Comparison of ENCODE assay signal across 8 mouse cellular contexts in the genomic region with DNA sequence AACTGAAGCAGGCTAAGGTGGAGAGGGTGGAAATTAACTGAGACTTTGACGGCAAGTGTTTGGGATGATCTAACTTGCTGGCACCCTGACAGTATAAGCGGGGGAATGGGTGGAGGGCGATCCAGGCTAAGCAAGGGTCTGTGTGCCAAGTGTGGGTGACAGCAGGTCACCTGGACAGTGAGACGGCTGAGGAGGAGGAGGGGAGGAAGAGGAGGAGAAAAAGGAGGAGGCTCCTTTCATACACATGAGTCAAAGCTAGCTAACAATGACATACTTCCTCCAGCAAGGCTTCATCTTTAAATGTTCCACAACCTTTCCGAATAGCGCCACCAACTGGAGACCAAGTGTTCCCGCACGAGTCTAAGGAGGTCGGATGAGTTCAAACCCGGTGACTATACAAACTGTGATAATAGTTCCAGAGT. TPM values are rescaled to one million over a fixed set of nuclear protein-coding genes. Genes with fewer than 3 reads are reported as not detected.
DNase-seq lines count a peak whose midpoint lies in the region; ATAC-seq and TF ChIP-seq lines count a peak whose summit lies in the region.

No protein-coding gene starts in this region.

- 0 out of 2 replicates have a peak, but pooled peaks cover 2% of the 10 kb centered on the region for H3K4me1 ChIP-seq in heart, embryonic 16.5 days (ENCODE audit: control insufficient read depth, insufficient read depth, low read length)
- H3K4me1 ChIP-seq in midbrain, postnatal 0 days (ENCODE audit: insufficient read depth, low read length): no peaks in the 10 kb centered on the region

- peak; percentile 63 for TF ChIP-seq CTCF in midbrain, postnatal 0 days (IDR thresholded peaks at IDR 0.05)

- H3K4me3 ChIP-seq in heart, embryonic 16.5 days (ENCODE audit: low read length): no peak overlapping the region
- H3K4me3 ChIP-seq in midbrain, postnatal 0 days (ENCODE audit: low read depth, low read length): no peak overlapping the region

- 25% methylated on average over 10 of the region's 10 CpGs for WGBS in heart, embryonic 16.5 days
- WGBS in midbrain, postnatal 0 days: 30% methylated on average over 10 of the region's 10 CpGs

- peaks cover 3% of the 10 kb centered on the region; the same call in 1 of the 2 replicates for H3K9me3 ChIP-seq in heart, embryonic 16.5 days (replicated peaks; ENCODE audit: control insufficient read depth, low read length)
- H3K9me3 ChIP-seq in midbrain, postnatal 0 days (ENCODE audit: low read length): no peaks in the 10 kb centered on the region

- no peak overlapping the region for H3K9ac ChIP-seq in heart, embryonic 16.5 days (ENCODE audit: low read length)
- no peak overlapping the region for H3K9ac ChIP-seq in midbrain, postnatal 0 days (replicated peaks; ENCODE audit: low read length, poor library complexity, severe bottlenecking)

- H3K36me3 ChIP-seq in heart, embryonic 16.5 days (ENCODE audit: control insufficient read depth, insufficient read depth): no peaks in the 10 kb centered on the region
- peaks cover under 1% of the 10 kb centered on the region; the same call in 1 of the 2 replicates for H3K36me3 ChIP-seq in midbrain, postnatal 0 days (ENCODE audit: insufficient read depth, low read length)

- H3K27ac ChIP-seq in heart, embryonic 16.5 days (ENCODE audit: low read length): no peak overlapping the region
- H3K27ac ChIP-seq in midbrain, postnatal 0 days (ENCODE audit: low read depth, low read length): no peak overlapping the region

- peak overlapping the region; percentile 47 for H3K4me2 ChIP-seq in heart, embryonic 16.5 days (ENCODE audit: low read depth, low read length)
- H3K4me2 ChIP-seq in midbrain, postnatal 0 days (ENCODE audit: low read depth, low read length, poor library complexity, severe bottlenecking): no peak overlapping the region

- H3K27me3 ChIP-seq in heart, embryonic 16.5 days (ENCODE audit: control insufficient read depth, insufficient read depth, low read length): no peaks in the 10 kb centered on the region
- H3K27me3 ChIP-seq in midbrain, postnatal 0 days (ENCODE audit: insufficient read depth, low read length): no peaks in the 10 kb centered on the region

- DNase-seq in right cerebral cortex, adult 18-20 months: peak; percentile 57
- no peak for DNase-seq in right cerebral cortex, postnatal 36 days (ENCODE audit: low spot score in 2 of 2)
- peak; percentile 91 for DNase-seq in R1 (ENCODE audit: low read depth, low spot score)
- DNase-seq in cerebellum, postnatal 14 days: peak; percentile 78 to 86
- DNase-seq in layer of hippocampus, postnatal 10 days (ENCODE audit: low spot score in 2 of 2): peak; percentile 55 to 58
- DNase-seq in midbrain, postnatal 0 days (ENCODE audit: low spot score): peak; percentile 70

- ATAC-seq in heart, embryonic 16.5 days (replicated peaks; ENCODE audit: extremely low read depth, insufficient read depth, low FRiP score): no peak; the same call in 1 of the 2 replicates
- ATAC-seq in midbrain, postnatal 0 days (ENCODE audit: low FRiP score): no peak
- ATAC-seq in monocyte, adult 5-6 weeks (replicated peaks; ENCODE audit: insufficient number of reproducible peaks, low FRiP score, low TSS enrichment, poor library complexity, severe bottlenecking): no peak

RNA-seq across cellular contexts. Expression of a gene that starts 10.3 kb away (rescaled TPM):
- 4.4 and 4.7 TPM in 2 replicates for polyA plus RNA-seq in heart, embryonic 16.5 days (2015; fragmentation: Nextera tagmentation; extraction: Ambion mirVana)
- 10 to 100 TPM in 1 of 2 experiments, 1 to 10 TPM in 1; 9.8 to 10.1 TPM for total RNA-seq in layer of hippocampus, postnatal 10 days (2021)
- total RNA-seq in midbrain, postnatal 0 days (2014; rRNA removed): 21.3 and 23.7 TPM in 2 replicates
- polyA plus RNA-seq in midbrain, postnatal 0 days (2015; fragmentation: Nextera tagmentation; extraction: Ambion mirVana): 17.3 and 18.7 TPM in 2 replicates
- 0.29 to 0.32 TPM in 2 of 3 replicates, not detected in the other for total RNA-seq in monocyte, adult 5-6 weeks (2017)

RNA-seq across cellular contexts. Expression of a gene that starts 13.1 kb away (rescaled TPM):
- polyA plus RNA-seq in heart, embryonic 16.5 days (2015; fragmentation: Nextera tagmentation; extraction: Ambion mirVana): 0.41 and 1.4 TPM in 2 replicates
- under 1 TPM; 0.48 to 0.89 TPM for total RNA-seq in layer of hippocampus, postnatal 10 days (2021)
- 2.9 and 5.2 TPM in 2 replicates for total RNA-seq in midbrain, postnatal 0 days (2014; rRNA removed)
- polyA plus RNA-seq in midbrain, postnatal 0 days (2015; fragmentation: Nextera tagmentation; extraction: Ambion mirVana): 3.4 and 3.6 TPM in 2 replicates
- total RNA-seq in monocyte, adult 5-6 weeks (2017): not detected in 3 replicates

RNA-seq across cellular contexts. Expression of a gene that starts 17.1 kb away (rescaled TPM):
- polyA plus RNA-seq in heart, embryonic 16.5 days (2015; fragmentation: Nextera tagmentation; extraction: Ambion mirVana): 198 and 211 TPM in 2 replicates
- total RNA-seq in layer of hippocampus, postnatal 10 days (2021): 100 to 1,000 TPM; 193 to 198 TPM
- total RNA-seq in midbrain, postnatal 0 days (2014; rRNA removed): 117 and 121 TPM in 2 replicates
- 459 and 469 TPM in 2 replicates for polyA plus RNA-seq in midbrain, postnatal 0 days (2015; fragmentation: Nextera tagmentation; extraction: Ambion mirVana)
- total RNA-seq in monocyte, adult 5-6 weeks (2017): 85.9 to 92.1 TPM (median 87.1 TPM) in 3 replicates

RNA-seq across cellular contexts. Expression of a gene that starts 46.8 kb away (rescaled TPM):
- polyA plus RNA-seq in heart, embryonic 16.5 days (2015; fragmentation: Nextera tagmentation; extraction: Ambion mirVana): 3.4 and 3.8 TPM in 2 replicates
- total RNA-seq in layer of hippocampus, postnatal 10 days (2021): 1 to 10 TPM; 3.4 to 4.1 TPM
- total RNA-seq in midbrain, postnatal 0 days (2014; rRNA removed): 3.6 TPM in 2 replicates
- polyA plus RNA-seq in midbrain, postnatal 0 days (2015; fragmentation: Nextera tagmentation; extraction: Ambion mirVana): 2.1 and 2.7 TPM in 2 replicates
- total RNA-seq in monocyte, adult 5-6 weeks (2017): 0.95 to 2.5 TPM (median 1.6 TPM) in 3 replicates

Comparison
In these comparisons a context has a peak if more than half of its experiments do, and no peak if none do; other contexts are left out.
1. DNase-seq: peak in right cerebral cortex, adult 18-20 months (single experiment), R1 (single experiment), cerebellum, postnatal 14 days (2 of 2), layer of hippocampus, postnatal 10 days (2 of 2) and midbrain, postnatal 0 days (single experiment); none in right cerebral cortex, postnatal 36 days (0 of 2).